Mouse (Mus musculus): ENCODE results near the gene Hmcn2. TPM values are rescaled to one million over a fixed set of nuclear protein-coding genes. Genes with fewer than 3 reads are reported as not detected.

Gene Hmcn2
- polyA plus RNA-seq, 1 experiment from 2014 or later = 2.6 TPM

DNA sequence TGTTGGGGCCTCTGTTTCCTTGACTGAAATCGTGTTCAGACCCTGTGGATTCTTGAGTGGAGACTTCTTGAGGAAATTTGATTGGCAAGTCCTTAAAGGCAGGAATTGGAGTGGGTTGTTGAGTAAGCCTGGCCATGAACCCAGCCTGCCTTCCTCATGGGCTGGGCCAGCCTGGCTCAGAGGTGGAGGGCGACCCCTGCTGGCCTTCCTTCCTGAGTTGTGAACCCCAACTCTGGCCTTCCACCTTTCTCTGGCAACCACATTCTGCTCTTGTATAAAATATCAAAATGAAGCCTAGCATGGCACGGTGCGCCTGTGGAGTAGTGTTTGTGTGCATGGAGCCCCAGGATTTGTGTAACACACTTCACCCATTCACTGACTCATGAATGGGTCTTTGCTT lies 8.5 kb upstream of the Hmcn2 start:
- Histone ChIP-seq H3K4me3 (ENCODE audit: low read depth, low read length) (no peak overlapping the region), H3K27ac (replicated peaks) (no peak overlapping the region), H3K27me3 (ENCODE audit: control insufficient read depth, insufficient read depth, low read length) (no peaks in the 10 kb centered on the region), H3K9ac (ENCODE audit: low read length) (no peak overlapping the region), H3K36me3 (ENCODE audit: control insufficient read depth, insufficient read depth, low read length) (no peaks in the 10 kb centered on the region), H3K4me2 (replicated peaks; ENCODE audit: low read depth) (no peak overlapping the region), H3K9me3 (ENCODE audit: control insufficient read depth, low read length) (no peaks in the 10 kb centered on the region), H3K4me1 (replicated peaks; ENCODE audit: control insufficient read depth, insufficient read depth) (no peaks in the 10 kb centered on the region)
- no peak for DNase-seq (ENCODE audit: low spot score)
- 49% methylated on average over 4 of the region's 4 CpGs for WGBS
- TF ChIP-seq EP300 (optimal IDR thresholded peaks at IDR 0.05) = no peak
- TF ChIP-seq CTCF (IDR thresholded peaks at IDR 0.05; ENCODE audit: low read depth) = peak; percentile 66
- ATAC-seq (ENCODE audit: low FRiP score, low TSS enrichment) = no peak

DNA sequence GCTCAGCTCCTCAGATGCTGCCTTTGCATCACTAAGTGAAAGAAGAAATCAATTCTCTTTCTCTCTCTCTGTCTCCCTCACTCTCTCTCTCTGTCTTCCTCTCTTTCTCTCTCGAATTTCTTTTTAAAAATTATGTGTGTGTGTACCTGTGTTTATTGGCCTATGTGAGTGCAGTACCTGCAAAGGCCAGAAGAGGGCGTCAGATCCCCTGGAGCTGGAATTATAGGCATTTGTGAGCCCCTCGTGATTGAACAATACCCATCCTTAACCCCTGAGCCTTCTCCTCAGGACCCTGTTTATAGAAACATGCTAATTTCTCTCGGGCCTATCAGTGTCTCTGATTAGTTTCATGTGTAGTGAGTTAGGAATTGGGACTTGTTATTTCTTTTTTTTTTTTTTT lies 6.0 kb upstream of the Hmcn2 start:
- Histone ChIP-seq H3K4me3 (ENCODE audit: low read depth, low read length) (no peak overlapping the region), H3K9ac (ENCODE audit: low read length) (no peak overlapping the region), H3K36me3 (ENCODE audit: control insufficient read depth, insufficient read depth, low read length) (no peaks in the 10 kb centered on the region), H3K4me1 (replicated peaks; ENCODE audit: control insufficient read depth, insufficient read depth) (no peaks in the 10 kb centered on the region), H3K27me3 (ENCODE audit: control insufficient read depth, insufficient read depth, low read length) (peaks cover under 1% of the 10 kb centered on the region; the same call in 1 of the 2 replicates), H3K4me2 (replicated peaks; ENCODE audit: low read depth) (no peak overlapping the region), H3K27ac (replicated peaks) (no peak overlapping the region), H3K9me3 (ENCODE audit: control insufficient read depth, low read length) (no peaks in the 10 kb centered on the region)
- no peak for ATAC-seq (ENCODE audit: low FRiP score, low TSS enrichment)
- no peak for TF ChIP-seq EP300 (optimal IDR thresholded peaks at IDR 0.05)
- peak; percentile 40; the same call in 1 of the 2 replicates for TF ChIP-seq CTCF (IDR thresholded peaks at IDR 0.05; ENCODE audit: low read depth)
- DNase-seq (ENCODE audit: low spot score) = no peak
- WGBS = 64% methylated on average over 4 of the region's 4 CpGs

DNA sequence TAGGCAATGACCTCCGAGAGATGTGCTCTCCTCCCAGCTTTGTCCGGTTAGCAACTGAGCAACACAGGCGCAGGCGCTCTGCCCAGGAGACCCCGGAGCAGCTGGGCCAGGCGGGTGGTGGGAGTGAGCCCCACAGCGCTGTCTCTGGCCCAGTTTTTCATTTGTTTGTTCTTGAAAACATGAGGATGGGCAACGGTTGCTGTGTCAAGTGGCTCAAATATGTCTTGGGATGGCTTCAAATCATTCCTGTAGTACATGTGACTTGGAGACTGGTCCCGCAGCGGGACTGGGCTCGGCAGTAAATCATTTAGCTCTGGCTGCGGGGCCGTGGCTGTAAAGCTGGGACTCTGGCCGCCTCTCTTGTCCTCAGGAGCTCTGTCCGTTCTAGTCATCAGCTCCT lies 4.7 kb upstream of the Hmcn2 start:
- DNase-seq (ENCODE audit: low spot score) (no peak), ATAC-seq (ENCODE audit: low FRiP score, low TSS enrichment) (no peak)
- TF ChIP-seq CTCF (IDR thresholded peaks at IDR 0.05; ENCODE audit: low read depth) (no peak), EP300 (optimal IDR thresholded peaks at IDR 0.05) (no peak)
- Histone ChIP-seq H3K4me3 (ENCODE audit: low read depth, low read length) (no peak overlapping the region), H3K27me3 (ENCODE audit: control insufficient read depth, insufficient read depth, low read length) (peaks cover 4% of the 10 kb centered on the region; the same call in 1 of the 2 replicates), H3K36me3 (ENCODE audit: control insufficient read depth, insufficient read depth, low read length) (no peaks in the 10 kb centered on the region), H3K27ac (replicated peaks) (no peak overlapping the region), H3K9me3 (ENCODE audit: control insufficient read depth, low read length) (no peaks in the 10 kb centered on the region), H3K4me1 (replicated peaks; ENCODE audit: control insufficient read depth, insufficient read depth) (no peaks in the 10 kb centered on the region), H3K4me2 (replicated peaks; ENCODE audit: low read depth) (no peak overlapping the region), H3K9ac (ENCODE audit: low read length) (no peak overlapping the region)
- WGBS = 49% methylated on average over 15 of the region's 15 CpGs

DNA sequence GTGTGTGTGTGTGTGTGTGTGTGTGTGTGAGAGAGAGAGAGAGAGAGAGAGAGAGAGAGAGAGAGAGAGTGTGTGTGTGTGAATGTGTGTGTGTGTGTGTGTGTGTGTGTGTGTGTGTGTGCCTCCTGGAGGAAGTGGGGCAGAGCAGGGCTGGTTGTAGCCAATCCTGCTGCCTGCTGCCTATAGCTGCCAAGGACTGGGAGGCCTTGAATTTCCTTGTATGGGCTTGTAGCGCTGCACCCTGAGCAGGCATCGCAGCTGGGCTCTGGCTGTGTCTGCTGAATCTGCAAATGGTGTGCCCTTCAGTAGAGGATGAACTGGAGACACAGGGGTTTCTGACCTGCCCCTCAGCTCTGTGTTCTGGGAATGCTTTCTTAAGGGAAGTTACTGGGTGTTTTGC lies 3.9 kb downstream of the Hmcn2 start:
- Histone ChIP-seq H3K27me3 (ENCODE audit: control insufficient read depth, insufficient read depth, low read length) (peaks cover 4% of the 10 kb centered on the region; the same call in 1 of the 2 replicates), H3K9ac (ENCODE audit: low read length) (no peak overlapping the region), H3K9me3 (ENCODE audit: control insufficient read depth, low read length) (no peaks in the 10 kb centered on the region), H3K27ac (replicated peaks) (peak overlapping the region; percentile 78), H3K4me2 (replicated peaks; ENCODE audit: low read depth) (no peak overlapping the region), H3K36me3 (ENCODE audit: control insufficient read depth, insufficient read depth, low read length) (no peaks in the 10 kb centered on the region), H3K4me3 (ENCODE audit: low read depth, low read length) (no peak overlapping the region), H3K4me1 (replicated peaks; ENCODE audit: control insufficient read depth, insufficient read depth) (peaks cover 2% of the 10 kb centered on the region; the same call in 1 of the 2 replicates)
- TF ChIP-seq CTCF (IDR thresholded peaks at IDR 0.05; ENCODE audit: low read depth) (no peak), EP300 (optimal IDR thresholded peaks at IDR 0.05) (no peak)
- no peak for DNase-seq (ENCODE audit: low spot score)
- ATAC-seq (ENCODE audit: low FRiP score, low TSS enrichment) = peak; percentile 77; the same call in 1 of the 2 replicates
- 9% methylated on average over 2 of the region's 2 CpGs for WGBS

DNA sequence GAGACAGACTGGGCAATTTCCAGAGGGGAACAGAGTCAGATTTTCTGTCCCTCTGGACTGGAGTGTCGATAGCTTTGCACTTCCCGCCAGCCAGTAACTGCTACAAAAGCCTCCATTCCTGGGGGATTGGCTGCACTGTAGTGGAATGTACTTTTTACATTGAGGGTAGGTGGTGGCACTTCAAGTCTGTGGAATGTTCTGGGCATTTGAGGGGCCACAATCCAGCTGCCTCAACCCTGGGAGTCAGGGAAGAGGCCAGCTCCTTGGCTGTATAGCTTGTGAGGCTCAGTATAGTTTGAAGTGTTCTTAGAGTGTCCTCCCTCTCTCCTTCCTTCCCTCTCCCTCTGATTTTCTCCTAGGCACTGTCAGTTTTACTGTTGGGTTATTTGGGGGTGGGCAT lies 5.0 kb downstream of the Hmcn2 start:
- no peaks in the 10 kb centered on the region for H3K27me3 ChIP-seq (ENCODE audit: control insufficient read depth, insufficient read depth, low read length)
- no peaks in the 10 kb centered on the region for H3K9me3 ChIP-seq (ENCODE audit: control insufficient read depth, low read length)
- TF ChIP-seq EP300 (optimal IDR thresholded peaks at IDR 0.05) = no peak
- TF ChIP-seq CTCF (IDR thresholded peaks at IDR 0.05; ENCODE audit: low read depth) = no peak
- DNase-seq (ENCODE audit: low spot score) (no peak), ATAC-seq (ENCODE audit: low FRiP score, low TSS enrichment) (no peak)
- no peaks in the 10 kb centered on the region for H3K36me3 ChIP-seq (ENCODE audit: control insufficient read depth, insufficient read depth, low read length)
- H3K4me2 ChIP-seq (replicated peaks; ENCODE audit: low read depth) = no peak overlapping the region
- H3K27ac ChIP-seq (replicated peaks) = peak overlapping the region; percentile 78; the same call in 1 of the 2 replicates
- H3K4me3 ChIP-seq (ENCODE audit: low read depth, low read length) = no peak overlapping the region
- peaks cover 2% of the 10 kb centered on the region; the same call in 1 of the 2 replicates for H3K4me1 ChIP-seq (replicated peaks; ENCODE audit: control insufficient read depth, insufficient read depth)
- 60% methylated on average over 2 of the region's 2 CpGs for WGBS
- H3K9ac ChIP-seq (ENCODE audit: low read length) = no peak overlapping the region

DNA sequence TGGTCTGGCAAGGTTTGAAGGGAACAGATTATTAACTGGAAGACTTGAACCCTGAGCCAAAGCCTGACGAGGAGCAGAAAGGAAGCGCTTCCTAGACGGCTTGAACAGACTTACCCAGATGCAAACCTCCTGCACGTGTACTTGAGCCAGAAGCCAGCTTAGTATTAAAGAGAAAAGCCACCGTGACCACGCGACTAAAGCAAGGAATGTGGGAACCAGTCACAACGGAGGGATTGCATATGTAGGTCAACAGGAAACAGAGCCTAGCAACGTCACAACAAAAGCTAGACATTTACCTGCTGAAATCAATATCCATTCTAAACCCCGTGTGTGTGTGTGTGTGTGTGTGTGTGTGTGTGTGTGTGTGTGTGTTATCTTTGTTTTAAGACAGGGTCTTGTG lies 13.0 kb downstream of the Hmcn2 start:
- H3K9ac ChIP-seq (ENCODE audit: low read length) = no peak overlapping the region
- no peak overlapping the region for H3K4me3 ChIP-seq (ENCODE audit: low read depth, low read length)
- H3K36me3 ChIP-seq (ENCODE audit: control insufficient read depth, insufficient read depth, low read length) = no peaks in the 10 kb centered on the region
- no peak overlapping the region for H3K4me2 ChIP-seq (replicated peaks; ENCODE audit: low read depth)
- WGBS = 40% methylated on average over 10 of the region's 10 CpGs
- TF ChIP-seq EP300 (optimal IDR thresholded peaks at IDR 0.05) (no peak), CTCF (IDR thresholded peaks at IDR 0.05; ENCODE audit: low read depth) (no peak)
- H3K27me3 ChIP-seq (ENCODE audit: control insufficient read depth, insufficient read depth, low read length) = no peaks in the 10 kb centered on the region
- ATAC-seq (ENCODE audit: low FRiP score, low TSS enrichment) (no peak), DNase-seq (ENCODE audit: low spot score) (no peak)
- H3K4me1 ChIP-seq (replicated peaks; ENCODE audit: control insufficient read depth, insufficient read depth) = no peaks in the 10 kb centered on the region
- H3K27ac ChIP-seq (replicated peaks) = no peak overlapping the region
- no peaks in the 10 kb centered on the region for H3K9me3 ChIP-seq (ENCODE audit: control insufficient read depth, low read length)
